Mouse (Mus musculus): ENCODE measurements around the gene Lrrc49. TPM values are rescaled to one million over a fixed set of nuclear protein-coding genes. Genes with fewer than 3 reads are reported as not detected.

Lrrc49 gene
- polyA plus RNA-seq, 1 experiment from 2014 or later, result 0.79 TPM

DNA sequence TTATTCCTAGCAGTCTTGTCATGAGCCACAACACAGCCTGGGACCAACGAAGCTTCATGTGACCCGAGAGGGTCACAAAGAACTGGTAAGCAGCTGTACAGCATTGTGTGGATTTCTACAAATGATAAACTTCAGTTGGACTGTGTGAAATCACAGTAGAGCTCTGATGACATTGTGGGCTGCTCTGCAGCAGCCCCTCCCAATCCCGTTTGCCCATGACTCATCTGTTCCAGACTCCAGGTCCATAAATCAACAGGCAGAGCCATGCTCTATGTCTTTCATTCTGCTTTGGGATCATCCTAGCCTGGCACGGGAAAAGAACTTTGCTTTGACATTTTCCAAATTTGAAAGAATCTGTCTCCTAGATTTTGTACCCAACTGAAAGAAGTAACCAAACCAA, 4.7 kb upstream of the Lrrc49 start:
- no peaks in the 10 kb centered on the region for H3K27me3 ChIP-seq (ENCODE audit: control insufficient read depth, insufficient read depth, low read depth, low read length)
- no peak overlapping the region for H3K27ac ChIP-seq (ENCODE audit: low read length)
- H3K9ac ChIP-seq (ENCODE audit: low read depth, low read length), result no peak overlapping the region
- H3K36me3 ChIP-seq (ENCODE audit: control insufficient read depth, insufficient read depth), result no peaks in the 10 kb centered on the region
- no peak overlapping the region for H3K4me3 ChIP-seq (ENCODE audit: low read depth, low read length)
- WGBS (ENCODE audit: insufficient replicate concordance), result 44% methylated on average over 4 of the region's 4 CpGs
- H3K9me3 ChIP-seq (replicated peaks; ENCODE audit: control insufficient read depth, low read length), result no peaks in the 10 kb centered on the region
- no peak overlapping the region for H3K4me2 ChIP-seq (ENCODE audit: low read depth, low read length)
- ATAC-seq (ENCODE audit: low read depth), result no peak
- H3K4me1 ChIP-seq (ENCODE audit: control insufficient read depth, low read depth, low read length), result peaks cover 2% of the 10 kb centered on the region; the same call in 1 of the 2 replicates

DNA sequence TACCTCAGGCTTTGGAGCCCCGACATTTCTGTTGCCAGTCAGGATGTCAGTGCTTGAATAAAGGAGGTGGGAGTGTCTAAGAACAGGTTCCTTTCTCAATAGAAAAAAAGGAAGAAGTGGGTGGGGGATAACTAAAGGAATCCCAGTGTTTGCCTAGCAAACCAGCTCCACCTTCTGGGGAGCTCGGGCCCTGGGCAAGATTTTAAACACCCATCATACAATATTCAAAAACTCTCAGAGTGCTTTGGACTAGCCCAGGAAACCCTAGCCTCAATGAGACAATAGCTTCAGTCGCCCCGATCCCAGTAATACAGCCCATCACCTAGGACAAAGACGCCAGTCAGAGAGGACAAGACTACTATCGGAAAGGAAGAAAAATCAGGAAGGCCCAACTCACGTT, 543 bp downstream of the Lrrc49 start:
- H3K4me1 ChIP-seq (ENCODE audit: control insufficient read depth, low read depth, low read length), result peaks cover 4% of the 10 kb centered on the region; the same call in 1 of the 2 replicates
- H3K27ac ChIP-seq (ENCODE audit: low read length), result no peak overlapping the region
- peak overlapping the region; percentile 73 for H3K4me2 ChIP-seq (ENCODE audit: low read depth, low read length)
- no peaks in the 10 kb centered on the region for H3K9me3 ChIP-seq (replicated peaks; ENCODE audit: control insufficient read depth, low read length)
- H3K9ac ChIP-seq (ENCODE audit: low read depth, low read length), result no peak overlapping the region
- H3K36me3 ChIP-seq (ENCODE audit: control insufficient read depth, insufficient read depth), result no peaks in the 10 kb centered on the region
- ATAC-seq (ENCODE audit: low read depth), result 0 out of 2 replicates have a peak, but pooled peaks have one; percentile 13
- WGBS (ENCODE audit: insufficient replicate concordance), result 5% methylated on average over 7 of the region's 7 CpGs
- no peaks in the 10 kb centered on the region for H3K27me3 ChIP-seq (ENCODE audit: control insufficient read depth, insufficient read depth, low read depth, low read length)
- peak overlapping the region; percentile 64 for H3K4me3 ChIP-seq (ENCODE audit: low read depth, low read length)

DNA sequence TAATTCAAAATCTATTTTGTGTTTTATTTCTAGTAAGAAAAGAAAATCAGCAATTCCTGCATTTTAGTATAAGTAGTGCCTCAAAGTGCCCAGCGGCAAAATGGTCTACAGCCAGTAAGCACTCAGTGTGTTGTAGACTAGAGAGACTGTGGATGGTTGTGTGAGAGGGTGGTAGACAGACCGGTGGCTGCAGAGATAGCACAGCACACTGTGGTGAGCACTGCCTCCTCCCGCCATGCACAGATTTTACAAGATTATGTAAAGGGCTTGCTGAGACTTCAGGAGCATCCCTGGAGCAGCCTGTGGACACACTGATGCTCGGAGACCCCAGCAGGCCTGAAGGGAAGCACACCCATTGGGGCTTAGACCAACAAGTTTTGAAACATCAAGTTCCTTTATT, 5.2 kb downstream of the Lrrc49 start:
- H3K27ac ChIP-seq (ENCODE audit: low read length), result no peak overlapping the region
- 68% methylated on average over 4 of the region's 4 CpGs for WGBS (ENCODE audit: insufficient replicate concordance)
- H3K4me2 ChIP-seq (ENCODE audit: low read depth, low read length), result no peak overlapping the region

DNA sequence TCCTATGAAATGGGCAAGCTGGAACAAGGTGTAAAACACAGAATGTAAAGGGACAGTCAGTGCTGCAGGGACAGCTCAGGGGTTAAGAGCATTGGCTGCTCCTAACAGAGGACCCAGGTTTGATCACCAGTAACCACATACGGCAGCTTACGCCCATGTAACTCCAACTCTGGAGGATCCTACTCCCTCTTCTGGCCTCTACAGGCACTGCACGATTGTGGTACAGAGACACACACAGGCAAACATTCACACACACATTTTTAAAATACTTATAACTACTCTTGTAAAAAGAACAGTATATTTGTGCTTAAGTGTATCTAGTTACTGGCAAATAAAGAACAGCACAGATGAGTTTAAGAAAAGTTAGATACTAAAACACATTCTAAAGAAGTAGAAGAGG, 7.0 kb downstream of the Lrrc49 start:
- Histone ChIP-seq H3K27ac (ENCODE audit: low read length) (no peak overlapping the region), H3K4me2 (ENCODE audit: low read depth, low read length) (no peak overlapping the region), H3K9me3 (replicated peaks; ENCODE audit: control insufficient read depth, low read length) (no peaks in the 10 kb centered on the region), H3K36me3 (ENCODE audit: control insufficient read depth, insufficient read depth) (no peaks in the 10 kb centered on the region), H3K4me1 (ENCODE audit: control insufficient read depth, low read depth, low read length) (no peaks in the 10 kb centered on the region), H3K4me3 (ENCODE audit: low read depth, low read length) (no peak overlapping the region), H3K9ac (ENCODE audit: low read depth, low read length) (no peak overlapping the region), H3K27me3 (ENCODE audit: control insufficient read depth, insufficient read depth, low read depth, low read length) (no peaks in the 10 kb centered on the region)
- 70% methylated on average over 3 of the region's 3 CpGs for WGBS (ENCODE audit: insufficient replicate concordance)
- no peak for ATAC-seq (ENCODE audit: low read depth)

More for the DNA sequence above, 5.2 kb downstream of the Lrrc49 start:
- Histone ChIP-seq H3K4me3 (ENCODE audit: low read depth, low read length) (no peak overlapping the region), H3K4me1 (ENCODE audit: control insufficient read depth, low read depth, low read length) (peaks cover 3% of the 10 kb centered on the region; the same call in 1 of the 2 replicates), H3K9me3 (replicated peaks; ENCODE audit: control insufficient read depth, low read length) (no peaks in the 10 kb centered on the region), H3K9ac (ENCODE audit: low read depth, low read length) (no peak overlapping the region), H3K27me3 (ENCODE audit: control insufficient read depth, insufficient read depth, low read depth, low read length) (no peaks in the 10 kb centered on the region), H3K36me3 (ENCODE audit: control insufficient read depth, insufficient read depth) (no peaks in the 10 kb centered on the region)
- ATAC-seq (ENCODE audit: low read depth), result no peak

DNA sequence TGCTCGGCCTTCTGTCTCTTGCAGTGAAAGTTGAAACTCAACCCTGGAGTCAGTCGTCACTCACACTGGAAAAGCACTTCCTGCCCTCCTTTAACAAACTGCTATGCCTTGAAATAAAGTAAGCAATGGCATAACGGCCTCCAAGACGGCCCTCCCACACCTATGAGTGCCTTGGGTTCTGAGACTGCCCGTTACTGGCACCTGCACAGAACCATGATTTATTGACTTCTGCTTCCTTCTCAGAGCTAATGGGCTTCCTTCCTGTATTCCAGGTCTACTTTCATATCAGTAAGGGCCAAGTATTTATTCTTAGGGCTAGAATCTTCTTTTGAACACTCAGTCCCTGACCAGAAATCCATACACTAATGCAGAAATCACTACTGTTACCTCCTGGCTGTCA, 9.0 kb downstream of the Lrrc49 start:
- no peak for ATAC-seq (ENCODE audit: low read depth)
- H3K4me3 ChIP-seq (ENCODE audit: low read depth, low read length), result no peak overlapping the region
- WGBS (ENCODE audit: insufficient replicate concordance), result 28% methylated on average over 5 of the region's 5 CpGs
- H3K9me3 ChIP-seq (replicated peaks; ENCODE audit: control insufficient read depth, low read length), result no peaks in the 10 kb centered on the region
- no peaks in the 10 kb centered on the region for H3K4me1 ChIP-seq (ENCODE audit: control insufficient read depth, low read depth, low read length)
- no peaks in the 10 kb centered on the region for H3K36me3 ChIP-seq (ENCODE audit: control insufficient read depth, insufficient read depth)
- H3K27ac ChIP-seq (ENCODE audit: low read length), result no peak overlapping the region
- H3K9ac ChIP-seq (ENCODE audit: low read depth, low read length), result no peak overlapping the region
- no peak overlapping the region for H3K4me2 ChIP-seq (ENCODE audit: low read depth, low read length)
- no peaks in the 10 kb centered on the region for H3K27me3 ChIP-seq (ENCODE audit: control insufficient read depth, insufficient read depth, low read depth, low read length)

DNA sequence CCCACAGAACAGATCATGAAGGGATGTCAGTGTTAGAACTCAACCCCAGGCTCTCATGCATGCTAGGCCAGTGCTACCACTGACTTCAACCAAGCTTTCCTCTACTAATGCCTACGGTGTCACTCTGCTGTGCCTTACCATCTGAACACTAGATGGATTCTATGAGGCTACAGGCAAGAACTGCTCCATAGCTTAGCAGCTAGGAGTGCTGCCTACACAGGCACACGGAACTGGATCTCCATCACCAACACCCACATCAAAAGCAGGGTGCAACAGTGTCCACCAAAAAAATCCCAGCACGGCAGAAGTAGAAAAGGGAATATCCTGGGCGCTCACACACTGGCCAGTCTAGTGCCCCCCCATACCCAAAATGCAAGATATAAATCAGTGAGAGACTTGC, 11.5 kb downstream of the Lrrc49 start:
- H3K27me3 ChIP-seq (ENCODE audit: control insufficient read depth, insufficient read depth, low read depth, low read length), result no peaks in the 10 kb centered on the region
- H3K36me3 ChIP-seq (ENCODE audit: control insufficient read depth, insufficient read depth), result no peaks in the 10 kb centered on the region
- no peak overlapping the region for H3K27ac ChIP-seq (ENCODE audit: low read length)
- no peaks in the 10 kb centered on the region for H3K9me3 ChIP-seq (replicated peaks; ENCODE audit: control insufficient read depth, low read length)
- no peak for ATAC-seq (ENCODE audit: low read depth)
- 61% methylated on average over 4 of the region's 4 CpGs for WGBS (ENCODE audit: insufficient replicate concordance)
- no peak overlapping the region for H3K4me3 ChIP-seq (ENCODE audit: low read depth, low read length)
- no peak overlapping the region for H3K4me2 ChIP-seq (ENCODE audit: low read depth, low read length)
- no peaks in the 10 kb centered on the region for H3K4me1 ChIP-seq (ENCODE audit: control insufficient read depth, low read depth, low read length)
- H3K9ac ChIP-seq (ENCODE audit: low read depth, low read length), result no peak overlapping the region

DNA sequence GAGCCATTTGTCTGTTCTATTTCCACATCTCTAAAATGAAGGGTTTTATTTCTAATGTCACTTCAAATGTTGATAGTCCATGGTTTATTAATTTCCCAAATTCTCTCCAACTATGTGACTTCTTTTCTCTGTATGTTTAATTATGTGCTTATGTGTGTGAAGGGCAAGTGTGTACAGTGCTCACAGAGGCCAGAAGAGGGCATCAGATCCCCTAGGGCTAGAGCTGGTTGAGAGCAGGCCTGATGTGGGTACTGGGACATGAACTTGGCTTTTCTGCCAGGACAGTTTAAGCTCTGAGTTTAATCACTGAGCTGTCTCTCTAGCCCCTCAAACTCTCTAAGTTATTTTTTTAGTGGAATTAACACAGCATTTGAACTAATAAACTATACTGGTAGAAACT, 13.2 kb downstream of the Lrrc49 start:
- no peak overlapping the region for H3K4me2 ChIP-seq (ENCODE audit: low read depth, low read length)
- no peak overlapping the region for H3K27ac ChIP-seq (ENCODE audit: low read length)
- H3K9me3 ChIP-seq (replicated peaks; ENCODE audit: control insufficient read depth, low read length), result no peaks in the 10 kb centered on the region
- ATAC-seq (ENCODE audit: low read depth), result no peak
- H3K4me1 ChIP-seq (ENCODE audit: control insufficient read depth, low read depth, low read length), result no peaks in the 10 kb centered on the region
- H3K36me3 ChIP-seq (ENCODE audit: control insufficient read depth, insufficient read depth), result no peaks in the 10 kb centered on the region
- H3K27me3 ChIP-seq (ENCODE audit: control insufficient read depth, insufficient read depth, low read depth, low read length), result no peaks in the 10 kb centered on the region
- H3K9ac ChIP-seq (ENCODE audit: low read depth, low read length), result no peak overlapping the region
- H3K4me3 ChIP-seq (ENCODE audit: low read depth, low read length), result no peak overlapping the region

DNA sequence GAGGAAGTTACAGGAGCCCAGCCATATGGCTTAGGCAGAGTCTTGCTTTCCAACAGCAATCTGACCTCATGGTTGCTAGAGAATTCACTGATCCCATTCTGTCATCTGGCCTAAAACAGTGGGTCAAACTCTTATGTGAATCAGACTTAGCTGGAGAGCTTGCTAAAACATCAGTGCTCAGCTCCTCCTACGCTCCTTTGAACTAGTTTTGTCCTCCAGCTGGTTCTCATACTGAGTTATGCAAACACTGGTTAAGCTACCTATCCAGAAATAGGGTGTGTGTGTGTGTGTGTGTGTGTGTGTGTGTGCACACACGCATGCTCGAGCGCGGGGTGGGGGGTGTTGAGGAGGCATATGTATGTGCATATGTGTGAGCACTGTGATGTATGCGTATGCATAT, 15.4 kb downstream of the Lrrc49 start:
- H3K9me3 ChIP-seq (replicated peaks; ENCODE audit: control insufficient read depth, low read length), result no peaks in the 10 kb centered on the region
- no peaks in the 10 kb centered on the region for H3K27me3 ChIP-seq (ENCODE audit: control insufficient read depth, insufficient read depth, low read depth, low read length)
- no peaks in the 10 kb centered on the region for H3K36me3 ChIP-seq (ENCODE audit: control insufficient read depth, insufficient read depth)
- no peak for ATAC-seq (ENCODE audit: low read depth)
- no peaks in the 10 kb centered on the region for H3K4me1 ChIP-seq (ENCODE audit: control insufficient read depth, low read depth, low read length)
- no peak overlapping the region for H3K27ac ChIP-seq (ENCODE audit: low read length)
- 77% methylated on average over 6 of the region's 6 CpGs for WGBS (ENCODE audit: insufficient replicate concordance)
- no peak overlapping the region for H3K4me2 ChIP-seq (ENCODE audit: low read depth, low read length)
- no peak overlapping the region for H3K9ac ChIP-seq (ENCODE audit: low read depth, low read length)
- H3K4me3 ChIP-seq (ENCODE audit: low read depth, low read length), result no peak overlapping the region

DNA sequence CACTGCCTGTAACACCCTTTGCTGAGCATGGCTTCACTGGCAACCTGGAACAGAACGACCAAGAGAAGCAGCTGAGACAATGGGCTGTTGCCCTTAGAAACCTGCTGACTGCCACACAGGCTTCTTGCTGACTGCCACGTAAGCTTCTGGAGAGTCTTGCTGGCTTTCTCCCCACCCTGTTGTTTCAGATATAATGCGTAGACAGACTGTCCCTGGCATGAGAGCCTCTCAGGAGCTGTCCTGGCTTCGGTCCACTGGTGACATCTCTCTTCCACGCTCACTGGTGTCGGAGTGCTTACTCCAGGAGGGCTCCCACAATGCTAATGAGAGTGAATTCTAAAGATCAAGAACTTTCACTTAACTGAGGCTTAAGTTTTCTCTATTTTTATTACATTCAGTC, 19.1 kb downstream of the Lrrc49 start:
- ATAC-seq (ENCODE audit: low read depth), result no peak
- Histone ChIP-seq H3K36me3 (ENCODE audit: control insufficient read depth, insufficient read depth) (no peaks in the 10 kb centered on the region), H3K9me3 (replicated peaks; ENCODE audit: control insufficient read depth, low read length) (no peaks in the 10 kb centered on the region), H3K4me3 (ENCODE audit: low read depth, low read length) (no peak overlapping the region), H3K27ac (ENCODE audit: low read length) (no peak overlapping the region), H3K4me2 (ENCODE audit: low read depth, low read length) (no peak overlapping the region), H3K9ac (ENCODE audit: low read depth, low read length) (no peak overlapping the region), H3K4me1 (ENCODE audit: control insufficient read depth, low read depth, low read length) (no peaks in the 10 kb centered on the region), H3K27me3 (ENCODE audit: control insufficient read depth, insufficient read depth, low read depth, low read length) (no peaks in the 10 kb centered on the region)
- WGBS (ENCODE audit: insufficient replicate concordance), result 67% methylated on average over 6 of the region's 6 CpGs

DNA sequence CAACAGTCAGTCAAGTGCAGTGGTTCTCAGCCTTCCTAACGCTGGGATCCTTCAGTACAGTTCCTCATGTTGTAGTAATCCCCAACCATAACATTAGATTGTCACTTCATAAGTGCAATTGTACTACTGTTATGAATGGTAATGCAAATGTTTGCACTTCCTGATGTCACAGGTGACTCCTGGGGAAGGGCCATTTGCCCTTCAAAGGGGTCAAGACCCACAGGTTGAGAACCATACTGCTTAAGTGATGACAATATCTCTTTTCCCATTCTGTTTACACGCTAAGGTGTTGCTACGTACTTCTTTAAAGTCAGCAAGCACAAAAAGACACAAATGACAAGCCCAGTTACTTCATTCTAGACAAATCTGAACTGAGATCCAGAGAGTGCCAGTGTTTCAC, 22.4 kb downstream of the Lrrc49 start:
- ATAC-seq (ENCODE audit: low read depth), result no peak
- H3K27me3 ChIP-seq (ENCODE audit: control insufficient read depth, insufficient read depth, low read depth, low read length), result no peaks in the 10 kb centered on the region
- H3K9me3 ChIP-seq (replicated peaks; ENCODE audit: control insufficient read depth, low read length), result no peaks in the 10 kb centered on the region
- no peaks in the 10 kb centered on the region for H3K36me3 ChIP-seq (ENCODE audit: control insufficient read depth, insufficient read depth)
- H3K4me1 ChIP-seq (ENCODE audit: control insufficient read depth, low read depth, low read length), result no peaks in the 10 kb centered on the region
- H3K27ac ChIP-seq (ENCODE audit: low read length), result no peak overlapping the region
- H3K9ac ChIP-seq (ENCODE audit: low read depth, low read length), result no peak overlapping the region
- 62% methylated on average over 3 of the region's 3 CpGs for WGBS (ENCODE audit: insufficient replicate concordance)
- no peak overlapping the region for H3K4me2 ChIP-seq (ENCODE audit: low read depth, low read length)
- no peak overlapping the region for H3K4me3 ChIP-seq (ENCODE audit: low read depth, low read length)

Data from liver, embryonic 16.5 days (tissue).